Mouse (Mus musculus): Measurements from ENCODE around the gene Baiap2. TPM values are rescaled to one million over a fixed set of nuclear protein-coding genes. Genes with fewer than 3 reads are reported as not detected.

Baiap2 gene
- polyA plus RNA-seq, 1 experiment = 27.4 TPM

DNA sequence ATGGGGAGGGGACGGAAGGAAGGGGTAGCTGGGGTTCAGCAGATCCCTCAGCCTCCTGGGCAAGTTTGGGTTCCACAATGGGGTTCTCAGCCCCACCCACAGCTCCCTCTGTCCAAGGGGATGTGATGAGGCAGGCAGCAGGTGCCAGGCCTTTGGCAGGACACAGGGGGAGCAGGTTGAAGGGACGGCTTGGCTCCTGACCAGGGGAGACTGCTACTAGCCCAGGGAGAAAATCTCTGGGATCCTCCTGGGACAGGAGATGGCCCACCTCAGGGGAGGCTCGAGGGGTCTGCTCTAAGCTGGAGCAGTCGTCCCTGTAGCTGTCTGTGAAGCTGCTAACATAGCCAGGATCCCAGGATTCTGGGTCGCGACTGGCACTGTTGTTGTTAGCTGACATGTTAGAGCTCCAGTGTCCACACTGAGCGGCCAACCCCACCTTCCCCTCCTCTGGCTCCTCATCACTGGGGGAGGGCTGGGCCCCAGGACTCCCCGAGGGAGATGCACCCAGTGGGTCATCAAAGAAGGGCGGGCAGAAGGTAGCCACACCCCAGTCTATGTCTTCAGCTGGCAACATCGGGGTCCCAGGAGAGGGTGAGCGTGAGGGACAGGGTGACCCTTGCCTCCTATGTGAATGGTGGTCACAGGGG is 68.7 kb downstream of the Baiap2 start:
- Histone ChIP-seq H3K4me1 (ENCODE audit: control insufficient read depth, insufficient read depth, low read length) (no peaks in the 10 kb centered on the region), H3K27ac (ENCODE audit: insufficient read depth, low read length) (no peak overlapping the region), H3K4me3 (ENCODE audit: insufficient read depth, low read length) (no peak overlapping the region)
- TF ChIP-seq POLR2A (IDR thresholded peaks at IDR 0.05; ENCODE audit: low read depth, low read length) = no peak
- TF ChIP-seq CTCF (IDR thresholded peaks at IDR 0.05; ENCODE audit: borderline replicate concordance, insufficient read depth, low read length) = no peak

DNA sequence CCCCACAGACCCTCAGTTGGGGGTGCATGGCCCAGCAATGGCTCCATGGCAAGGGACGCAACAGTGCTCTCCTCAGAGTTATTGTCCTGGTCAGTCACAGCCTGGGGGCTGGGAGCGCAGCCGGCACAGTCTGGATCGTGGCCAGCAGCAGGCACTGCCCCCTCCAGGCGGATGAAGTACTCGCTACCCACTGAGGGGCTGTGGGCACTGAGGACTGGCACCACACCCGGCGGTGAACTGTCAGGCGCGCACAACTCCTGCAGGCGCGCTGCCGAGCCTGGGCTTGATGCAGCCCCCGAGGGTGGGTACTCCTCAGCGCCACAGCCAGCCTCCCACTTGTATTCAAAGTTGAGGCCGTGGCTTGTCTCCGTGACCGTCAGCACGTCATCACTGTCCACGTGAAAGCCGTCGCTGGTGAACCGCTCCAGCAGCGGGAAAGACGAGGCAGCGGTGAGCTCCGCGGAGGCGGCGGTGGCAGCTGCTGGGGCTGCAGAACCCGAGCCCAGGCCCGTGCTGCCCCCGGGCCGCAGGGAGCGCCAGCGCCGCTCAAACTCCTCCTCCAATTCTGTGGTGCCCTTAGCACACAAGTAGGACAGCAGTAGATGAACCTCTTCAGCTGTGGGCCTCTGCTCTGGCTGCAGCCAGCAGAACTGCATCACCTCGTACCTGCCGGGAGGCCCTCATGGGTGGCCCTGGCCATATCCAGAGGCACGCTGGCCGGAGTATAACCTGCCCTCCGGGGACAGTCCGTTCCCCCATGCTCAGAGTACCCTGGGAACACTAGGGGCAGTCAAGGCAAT is 69.4 kb downstream of the Baiap2 start:
- no peaks in the 10 kb centered on the region for H3K4me1 ChIP-seq (ENCODE audit: control insufficient read depth, insufficient read depth, low read length)
- no peak overlapping the region for H3K27ac ChIP-seq (ENCODE audit: insufficient read depth, low read length)
- no peak overlapping the region for H3K4me3 ChIP-seq (ENCODE audit: insufficient read depth, low read length)
- TF ChIP-seq CTCF (IDR thresholded peaks at IDR 0.05; ENCODE audit: borderline replicate concordance, insufficient read depth, low read length) (0 out of 2 replicates have a peak, but pooled peaks have one; percentile 11), POLR2A (IDR thresholded peaks at IDR 0.05; ENCODE audit: low read depth, low read length) (no peak)

GRCm38 (mm10) chr11:120012702-120013101 is 70.1 kb downstream of the Baiap2 start:
- Histone ChIP-seq H3K27ac (ENCODE audit: insufficient read depth, low read length) (no peak overlapping the region), H3K4me1 (ENCODE audit: control insufficient read depth, insufficient read depth, low read length) (no peaks in the 10 kb centered on the region), H3K4me3 (ENCODE audit: insufficient read depth, low read length) (no peak overlapping the region)
- TF ChIP-seq POLR2A (IDR thresholded peaks at IDR 0.05; ENCODE audit: low read depth, low read length) (no peak), CTCF (IDR thresholded peaks at IDR 0.05; ENCODE audit: borderline replicate concordance, insufficient read depth, low read length) (no peak)

DNA sequence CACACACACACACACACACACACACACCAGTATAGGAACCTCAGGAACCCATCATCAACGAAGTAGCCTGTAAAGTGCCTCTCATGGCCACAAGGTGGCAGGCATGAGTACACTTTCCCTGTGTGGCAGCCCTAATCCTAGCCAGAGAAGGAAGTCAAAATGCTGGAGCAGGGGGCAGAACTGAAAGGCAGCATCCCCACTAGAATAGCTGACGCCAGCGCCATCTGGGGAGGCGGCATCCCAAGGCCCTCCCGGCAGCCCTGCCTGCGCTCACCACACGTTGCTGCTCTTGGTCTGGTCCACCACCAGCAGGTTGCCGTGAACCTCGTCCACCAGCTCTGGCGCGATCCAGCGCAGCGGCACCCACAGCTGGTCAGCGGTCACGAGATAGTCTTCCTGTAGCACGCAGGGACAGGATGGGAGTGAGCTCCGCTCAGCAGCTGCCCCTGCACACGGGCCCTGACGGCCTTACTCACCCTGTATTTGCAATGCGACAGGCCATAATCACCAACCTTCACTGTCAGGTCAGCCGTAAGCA is 70.7 kb downstream of the Baiap2 start:
- TF ChIP-seq POLR2A (IDR thresholded peaks at IDR 0.05; ENCODE audit: low read depth, low read length) = no peak
- TF ChIP-seq CTCF (IDR thresholded peaks at IDR 0.05; ENCODE audit: borderline replicate concordance, insufficient read depth, low read length) = peak; percentile 70; the same call in 1 of the 2 replicates
- no peaks in the 10 kb centered on the region for H3K4me1 ChIP-seq (ENCODE audit: control insufficient read depth, insufficient read depth, low read length)
- no peak overlapping the region for H3K27ac ChIP-seq (ENCODE audit: insufficient read depth, low read length)
- no peak overlapping the region for H3K4me3 ChIP-seq (ENCODE audit: insufficient read depth, low read length)

- Histone ChIP-seq H3K4me1 (ENCODE audit: control insufficient read depth, insufficient read depth, low read length) (no peaks in the 10 kb centered on the region), H3K4me3 (ENCODE audit: insufficient read depth, low read length) (no peak overlapping the region), H3K27ac (ENCODE audit: insufficient read depth, low read length) (no peak overlapping the region)
- no peak for TF ChIP-seq POLR2A (IDR thresholded peaks at IDR 0.05; ENCODE audit: low read depth, low read length)
- TF ChIP-seq CTCF (IDR thresholded peaks at IDR 0.05; ENCODE audit: borderline replicate concordance, insufficient read depth, low read length) = no peak
Observed at GRCm38 (mm10) chr11:120014758-120015157, 72.2 kb downstream of the Baiap2 start.

- Histone ChIP-seq H3K27ac (ENCODE audit: insufficient read depth, low read length) (no peak overlapping the region), H3K4me1 (ENCODE audit: control insufficient read depth, insufficient read depth, low read length) (no peaks in the 10 kb centered on the region), H3K4me3 (ENCODE audit: insufficient read depth, low read length) (no peak overlapping the region)
- no peak for TF ChIP-seq POLR2A (IDR thresholded peaks at IDR 0.05; ENCODE audit: low read depth, low read length)
- TF ChIP-seq CTCF (IDR thresholded peaks at IDR 0.05; ENCODE audit: borderline replicate concordance, insufficient read depth, low read length) = no peak
Observed at GRCm38 (mm10) chr11:120017011-120017410, 74.4 kb downstream of the Baiap2 start.

DNA sequence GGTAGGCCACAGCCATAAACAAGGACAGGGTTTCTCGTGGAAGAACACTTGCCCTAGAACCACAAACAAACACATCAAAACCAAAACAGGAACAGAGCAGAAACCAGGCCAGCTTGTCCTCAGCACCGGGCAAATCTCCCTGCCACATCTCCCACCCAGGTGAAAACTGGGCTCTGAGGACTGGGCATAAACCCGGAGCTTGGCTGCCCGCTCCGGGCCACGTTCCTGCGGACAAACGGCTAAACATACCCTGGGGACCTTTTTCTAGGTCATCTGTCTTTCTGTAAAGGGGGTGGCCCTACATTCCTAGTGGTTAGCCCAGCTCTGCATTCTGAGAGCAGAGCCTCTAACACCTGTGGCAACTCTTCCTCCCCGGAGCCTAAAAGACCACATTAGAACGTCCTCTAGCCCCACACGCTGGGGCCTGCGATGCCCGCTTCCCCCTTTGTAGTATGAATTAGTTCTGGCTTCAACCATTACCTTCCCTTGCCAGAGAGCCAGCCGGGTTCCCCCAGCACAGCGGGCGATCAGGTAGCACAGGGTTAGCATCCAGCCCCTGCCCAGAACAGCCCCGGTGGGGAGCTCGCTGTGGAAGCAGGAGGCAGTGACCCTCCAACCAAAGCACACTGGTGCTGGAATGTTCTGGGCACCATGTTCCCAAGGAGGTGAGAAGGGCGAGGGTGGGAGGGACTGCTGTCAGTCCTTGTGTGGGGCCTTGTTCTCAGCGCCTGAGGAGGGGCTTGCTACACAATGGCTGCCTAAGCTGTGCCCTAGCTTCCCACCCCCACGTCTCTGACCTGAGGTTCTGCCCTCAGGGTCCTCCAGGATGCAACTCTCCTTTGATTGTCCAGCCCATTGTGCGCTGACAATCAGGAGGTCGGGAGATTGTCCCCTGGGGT is 77.2 kb downstream of the Baiap2 start:
- Histone ChIP-seq H3K27ac (ENCODE audit: insufficient read depth, low read length) (no peak overlapping the region), H3K4me1 (ENCODE audit: control insufficient read depth, insufficient read depth, low read length) (no peaks in the 10 kb centered on the region), H3K4me3 (ENCODE audit: insufficient read depth, low read length) (no peak overlapping the region)
- no peak for TF ChIP-seq CTCF (IDR thresholded peaks at IDR 0.05; ENCODE audit: borderline replicate concordance, insufficient read depth, low read length)
- TF ChIP-seq POLR2A (IDR thresholded peaks at IDR 0.05; ENCODE audit: low read depth, low read length) = no peak

DNA sequence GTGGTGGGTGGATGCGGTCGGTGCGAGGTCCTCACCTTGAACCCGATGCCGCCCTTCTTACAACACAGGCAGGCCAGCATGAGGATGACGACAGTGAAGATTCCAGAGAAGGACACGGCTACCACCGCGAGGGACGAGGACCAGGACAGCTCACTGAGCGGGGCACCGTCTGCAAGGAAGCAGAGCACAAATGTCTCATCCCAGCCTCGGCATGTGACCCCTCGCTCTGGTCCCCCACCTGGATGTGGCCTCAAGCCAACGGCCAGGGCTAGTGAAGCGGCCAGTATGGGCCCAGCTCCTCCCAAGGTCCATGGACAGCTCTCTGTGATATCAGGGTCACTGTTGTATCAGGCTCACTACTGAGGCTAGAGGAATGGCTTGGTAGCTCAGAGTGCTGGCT is 78.8 kb downstream of the Baiap2 start:
- TF ChIP-seq POLR2A (IDR thresholded peaks at IDR 0.05; ENCODE audit: low read depth, low read length) (no peak), CTCF (IDR thresholded peaks at IDR 0.05; ENCODE audit: borderline replicate concordance, insufficient read depth, low read length) (no peak)
- H3K4me3 ChIP-seq (ENCODE audit: insufficient read depth, low read length) = no peak overlapping the region
- no peak overlapping the region for H3K27ac ChIP-seq (ENCODE audit: insufficient read depth, low read length)
- no peaks in the 10 kb centered on the region for H3K4me1 ChIP-seq (ENCODE audit: control insufficient read depth, insufficient read depth, low read length)

DNA sequence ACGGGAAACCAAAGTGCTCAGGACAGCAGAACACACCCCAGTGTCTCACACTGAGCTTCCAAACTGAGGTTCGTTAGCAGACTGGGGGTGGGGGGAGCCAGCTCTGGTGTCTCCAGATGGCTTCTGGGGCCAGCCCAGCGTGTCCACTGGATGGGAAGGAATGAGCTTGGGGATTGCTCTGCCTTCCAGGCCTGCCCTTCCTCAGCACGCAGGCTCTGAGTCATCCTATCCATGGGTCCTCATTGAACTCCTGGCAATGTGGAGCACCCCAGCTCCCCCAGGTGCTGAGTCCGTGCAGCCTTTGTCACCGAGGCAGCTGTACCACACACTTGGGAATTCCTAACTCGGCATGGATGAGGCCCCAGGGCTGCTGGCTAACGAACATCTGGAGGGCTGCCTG is 79.7 kb downstream of the Baiap2 start:
- no peak overlapping the region for H3K27ac ChIP-seq (ENCODE audit: insufficient read depth, low read length)
- H3K4me3 ChIP-seq (ENCODE audit: insufficient read depth, low read length) = no peak overlapping the region
- TF ChIP-seq CTCF (IDR thresholded peaks at IDR 0.05; ENCODE audit: borderline replicate concordance, insufficient read depth, low read length) (no peak), POLR2A (IDR thresholded peaks at IDR 0.05; ENCODE audit: low read depth, low read length) (no peak)
- no peaks in the 10 kb centered on the region for H3K4me1 ChIP-seq (ENCODE audit: control insufficient read depth, insufficient read depth, low read length)
